19 mouse cellular contexts compared by ENCODE assay signal in genomic region chr15:28041158-28041865, GRCm38 (mm10). TPM values are rescaled to one million over a fixed set of nuclear protein-coding genes. Genes with fewer than 3 reads are reported as not detected.
DNase-seq lines count a peak whose midpoint lies in the region; ATAC-seq and TF ChIP-seq lines count a peak whose summit lies in the region.
"Had no signal": no experiment of that assay in that cellular context is flagged by ENCODE, and none has a peak within 500 bp of the region (broad histone marks: within the 10 kb centered on the region; RNA-seq: fewer than 3 reads in every experiment).

No protein-coding gene starts in this region.

- H3K27ac ChIP-seq in midbrain, embryonic 12.5 days (replicated peaks): no peak overlapping the region
- H3K27ac ChIP-seq in midbrain, embryonic 11.5 days (ENCODE audit: low read depth, low read length): no peak overlapping the region
- no peak overlapping the region for H3K27ac ChIP-seq in hindbrain, postnatal 0 days
- no peak overlapping the region for H3K27ac ChIP-seq in midbrain, embryonic 15.5 days
- H3K27ac ChIP-seq: embryonic facial prominence, embryonic 12.5 days; heart, embryonic 13.5 days; liver, embryonic 13.5 days had no signal

- no peak overlapping the region for H3K4me3 ChIP-seq in midbrain, embryonic 12.5 days
- no peak overlapping the region for H3K4me3 ChIP-seq in midbrain, embryonic 11.5 days (ENCODE audit: low read depth, low read length)
- H3K4me3 ChIP-seq in hindbrain, postnatal 0 days (ENCODE audit: low read length): no peak overlapping the region
- no peak overlapping the region for H3K4me3 ChIP-seq in midbrain, embryonic 15.5 days
- H3K4me3 ChIP-seq: embryonic facial prominence, embryonic 12.5 days; heart, embryonic 13.5 days; liver, embryonic 13.5 days had no signal

- DNase-seq in frontal cortex, postnatal 25 days (ENCODE audit: low spot score in 2 of 2): no peak
- DNase-seq in midbrain, embryonic 11.5 days (ENCODE audit: low spot score, missing footprints): no peak
- DNase-seq in hindbrain, postnatal 0 days (ENCODE audit: low spot score): peak; percentile 23
- DNase-seq in right cerebral cortex, postnatal 36 days (ENCODE audit: low spot score in 2 of 2): no peak
- DNase-seq in thymus, adult 18-20 months: no peak
- DNase-seq: B cell, adult 2 months; cerebellum, adult 11 months; cerebellum, postnatal 36 days; gastrocnemius, postnatal 25 days; liver, embryonic 13.5 days; lung, postnatal 36 days had no signal

- no peak overlapping the region for H3K9ac ChIP-seq in midbrain, embryonic 12.5 days (replicated peaks)
- no peak overlapping the region for H3K9ac ChIP-seq in midbrain, embryonic 11.5 days (ENCODE audit: low read length)
- no peak overlapping the region for H3K9ac ChIP-seq in hindbrain, postnatal 0 days (replicated peaks; ENCODE audit: low read length)
- H3K9ac ChIP-seq in midbrain, embryonic 15.5 days: no peak overlapping the region
- H3K9ac ChIP-seq: embryonic facial prominence, embryonic 12.5 days; heart, embryonic 13.5 days; liver, embryonic 13.5 days had no signal

- no peak overlapping the region for H3K4me2 ChIP-seq in midbrain, embryonic 12.5 days (replicated peaks)
- no peak overlapping the region for H3K4me2 ChIP-seq in midbrain, embryonic 11.5 days
- H3K4me2 ChIP-seq in hindbrain, postnatal 0 days (ENCODE audit: low read depth, low read length): no peak overlapping the region
- H3K4me2 ChIP-seq in midbrain, embryonic 15.5 days: no peak overlapping the region
- H3K4me2 ChIP-seq: embryonic facial prominence, embryonic 12.5 days; heart, embryonic 13.5 days; liver, embryonic 13.5 days had no signal

- H3K27me3 ChIP-seq in midbrain, embryonic 12.5 days: peaks cover 30% of the 10 kb centered on the region
- H3K27me3 ChIP-seq in midbrain, embryonic 11.5 days (ENCODE audit: control insufficient read depth, insufficient read depth, low read length): no peaks in the 10 kb centered on the region
- H3K27me3 ChIP-seq in hindbrain, postnatal 0 days (ENCODE audit: insufficient read depth, low read length): no peaks in the 10 kb centered on the region
- peaks cover 4% of the 10 kb centered on the region; the same call in 1 of the 2 replicates for H3K27me3 ChIP-seq in midbrain, embryonic 15.5 days (replicated peaks)
- H3K27me3 ChIP-seq: liver, embryonic 13.5 days had no signal

- H3K9me3 ChIP-seq in midbrain, embryonic 12.5 days: no peaks in the 10 kb centered on the region
- H3K9me3 ChIP-seq in midbrain, embryonic 11.5 days (ENCODE audit: control insufficient read depth, low read length): no peaks in the 10 kb centered on the region
- no peaks in the 10 kb centered on the region for H3K9me3 ChIP-seq in hindbrain, postnatal 0 days (ENCODE audit: low read length)
- no peaks in the 10 kb centered on the region for H3K9me3 ChIP-seq in midbrain, embryonic 15.5 days
- H3K9me3 ChIP-seq: embryonic facial prominence, embryonic 12.5 days; heart, embryonic 13.5 days; liver, embryonic 13.5 days had no signal

- peak; percentile 45; the same call in 1 of the 2 replicates for ATAC-seq in frontal cortex, adult (ENCODE audit: low TSS enrichment)
- ATAC-seq in midbrain, embryonic 12.5 days (ENCODE audit: low FRiP score, low read depth): peak; percentile 41; the same call in 1 of the 2 replicates
- no peak for ATAC-seq in midbrain, embryonic 11.5 days (ENCODE audit: low FRiP score)
- no peak for ATAC-seq in hindbrain, postnatal 0 days
- ATAC-seq in midbrain, embryonic 15.5 days (replicated peaks): peak; percentile 60
- ATAC-seq: activated CD4-positive, CD25-positive, alpha-beta regulatory T cell, adult 4 months; inflammation-experienced regulatory T-cells, adult 6 months had no signal

- 9% methylated on average over 9 of the region's 9 CpGs for WGBS in midbrain, embryonic 12.5 days
- 12% methylated on average over 9 of the region's 9 CpGs for WGBS in midbrain, embryonic 11.5 days
- WGBS in hindbrain, postnatal 0 days: 12% methylated on average over 9 of the region's 9 CpGs
- WGBS in midbrain, embryonic 15.5 days: 12% methylated on average over 9 of the region's 9 CpGs

- H3K36me3 ChIP-seq in midbrain, embryonic 12.5 days: no peaks in the 10 kb centered on the region
- H3K36me3 ChIP-seq in midbrain, embryonic 11.5 days (ENCODE audit: control insufficient read depth, insufficient read depth, low read length): no peaks in the 10 kb centered on the region
- H3K36me3 ChIP-seq in hindbrain, postnatal 0 days (ENCODE audit: insufficient read depth, low read length): no peaks in the 10 kb centered on the region
- no peaks in the 10 kb centered on the region for H3K36me3 ChIP-seq in midbrain, embryonic 15.5 days (replicated peaks)
- H3K36me3 ChIP-seq: embryonic facial prominence, embryonic 12.5 days; G1E; heart, embryonic 13.5 days; liver, embryonic 13.5 days had no signal

- no peak for TF ChIP-seq CTCF in hindbrain, postnatal 0 days (IDR thresholded peaks at IDR 0.05; ENCODE audit: low read depth)

- peaks cover 10% of the 10 kb centered on the region for H3K4me1 ChIP-seq in midbrain, embryonic 12.5 days
- peaks cover 3% of the 10 kb centered on the region for H3K4me1 ChIP-seq in midbrain, embryonic 11.5 days (ENCODE audit: control insufficient read depth, insufficient read depth, low read length)
- H3K4me1 ChIP-seq in hindbrain, postnatal 0 days (ENCODE audit: insufficient read depth, low read length): peaks cover 9% of the 10 kb centered on the region; the same call in 1 of the 2 replicates
- H3K4me1 ChIP-seq in midbrain, embryonic 15.5 days: peaks cover 8% of the 10 kb centered on the region; the same call in 1 of the 2 replicates
- H3K4me1 ChIP-seq: embryonic facial prominence, embryonic 12.5 days; liver, embryonic 13.5 days had no signal

RNA-seq across cellular contexts. Expression of gene Trio, which starts 15.7 kb away (rescaled TPM):
- polyA plus RNA-seq in midbrain, embryonic 12.5 days (2016; fragmentation: Nextera tagmentation; extraction: Ambion mirVana): 38.3 and 38.7 TPM in 2 replicates
- polyA plus RNA-seq in midbrain, embryonic 11.5 days (2014; fragmentation: Nextera tagmentation; extraction: Ambion mirVana): 32.5 and 36.2 TPM in 2 replicates
- 188 and 197 TPM in 2 replicates for total RNA-seq in hindbrain, postnatal 0 days (2014; rRNA removed)
- polyA plus RNA-seq in hindbrain, postnatal 0 days (2015; fragmentation: Nextera tagmentation; extraction: Ambion mirVana): 19.9 and 24.0 TPM in 2 replicates
- polyA plus RNA-seq in midbrain, embryonic 15.5 days (2015; fragmentation: Nextera tagmentation; extraction: Ambion mirVana): 40.4 and 42.9 TPM in 2 replicates
- polyA plus RNA-seq: G1E had no signal

Comparison
In these comparisons a context has a peak if more than half of its experiments do, and no peak if none do; other contexts are left out.
1. ATAC-seq: peak in frontal cortex, adult (single experiment), midbrain, embryonic 12.5 days (single experiment) and midbrain, embryonic 15.5 days (single experiment); none in midbrain, embryonic 11.5 days (single experiment) and hindbrain, postnatal 0 days (single experiment).